Mouse (Mus musculus) gastrocnemius, postnatal 25 days (tissue): ENCODE results near the gene Fam198b. TPM values are rescaled to one million over a fixed set of nuclear protein-coding genes. Genes with fewer than 3 reads are reported as not detected.
"Not testable (repeated sequence)": the region's sequence is repeated elsewhere in the genome, so short reads cannot be mapped to it uniquely, and the experiment has no call there.

Experiments
- DNase-seq: peaks from one replicate; pipeline ENCODE4 v3.0.0; 2022
- total RNA-seq, 2 experiments: library from RNA; stranded (reverse); gene quantifications; 1 replicate in 1 of 2; 2 replicates in 1 of 2; pipeline ENCODE4 v1.2.3; 2021

Gene Fam198b
- total RNA-seq, 2 experiments from 2014 or later, result 10.2 to 13.3 TPM

DNA sequence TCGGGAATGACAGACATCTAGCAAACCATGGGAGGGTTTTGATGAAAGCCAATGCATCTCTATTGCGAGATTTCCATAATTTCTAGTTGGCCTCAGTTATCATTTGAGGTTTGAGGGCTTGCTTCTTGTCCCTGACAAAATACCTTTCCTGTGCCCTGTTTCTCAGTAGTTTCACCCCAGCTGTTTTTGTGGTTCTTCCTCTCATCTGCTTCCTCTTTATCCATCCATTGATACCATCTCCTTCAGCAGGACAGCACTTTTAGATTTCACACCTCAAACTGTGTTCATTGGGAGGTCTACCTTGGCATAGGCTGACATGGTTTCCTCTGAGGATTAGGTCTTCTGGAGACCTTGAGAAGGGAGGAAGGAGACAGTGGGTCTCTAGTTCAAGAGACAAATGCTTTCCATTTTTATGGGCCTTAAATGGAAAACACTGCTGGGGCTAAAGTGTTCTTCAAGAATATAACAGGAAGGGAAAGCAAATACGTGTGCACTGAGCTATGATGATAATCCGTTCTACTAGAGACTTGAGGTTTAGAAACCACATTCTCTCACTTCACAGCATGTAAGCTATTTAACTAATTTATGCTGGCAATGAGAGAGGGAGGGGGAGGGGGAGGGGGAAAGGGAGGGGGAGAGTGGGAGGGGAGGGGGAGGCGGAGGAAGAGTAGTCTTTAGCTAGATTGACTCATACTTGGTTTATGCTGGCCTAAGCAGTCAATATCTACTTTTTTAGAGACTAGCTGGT, 41.8 kb downstream of the Fam198b start:
- DNase-seq, result no peak

DNA sequence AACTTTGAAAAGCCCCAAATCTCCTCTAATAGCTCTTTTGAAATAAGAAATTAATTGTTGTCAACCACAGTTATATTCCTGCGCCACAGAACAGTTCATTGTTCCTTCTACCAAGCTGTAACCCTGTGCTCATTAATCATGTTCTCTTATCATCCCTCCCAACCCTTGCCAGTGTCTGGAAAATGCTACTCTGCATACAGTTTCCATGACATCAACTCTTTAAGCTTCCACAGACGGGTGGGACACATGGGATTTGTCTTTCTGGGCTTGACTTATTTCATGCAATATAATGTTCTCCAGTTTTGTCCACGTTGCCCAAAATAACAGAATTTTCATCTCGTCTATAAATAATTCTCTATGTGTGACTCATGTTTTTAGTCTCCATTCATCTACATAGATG, 42.7 kb downstream of the Fam198b start:
- DNase-seq, result no peak

DNA sequence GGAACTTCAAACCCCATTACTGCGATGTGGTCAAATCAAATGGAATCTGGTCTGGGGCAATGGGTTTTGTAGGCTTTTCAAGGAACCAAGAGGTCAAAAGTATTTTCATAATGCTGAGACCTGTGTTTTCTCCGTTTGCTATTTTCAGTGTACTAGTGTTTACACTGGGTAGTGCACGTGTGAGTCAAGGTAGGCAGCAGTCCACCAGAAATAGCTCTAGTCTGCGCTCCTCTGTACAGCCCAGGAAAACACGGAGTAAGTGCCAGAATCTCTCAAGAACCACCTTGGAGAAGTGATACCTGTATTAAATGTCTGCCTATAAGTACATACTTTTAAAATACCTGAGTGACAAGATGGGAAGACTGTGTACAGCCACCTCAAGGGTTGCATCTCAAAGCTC, 44.1 kb downstream of the Fam198b start:
- DNase-seq, result no peak

DNA sequence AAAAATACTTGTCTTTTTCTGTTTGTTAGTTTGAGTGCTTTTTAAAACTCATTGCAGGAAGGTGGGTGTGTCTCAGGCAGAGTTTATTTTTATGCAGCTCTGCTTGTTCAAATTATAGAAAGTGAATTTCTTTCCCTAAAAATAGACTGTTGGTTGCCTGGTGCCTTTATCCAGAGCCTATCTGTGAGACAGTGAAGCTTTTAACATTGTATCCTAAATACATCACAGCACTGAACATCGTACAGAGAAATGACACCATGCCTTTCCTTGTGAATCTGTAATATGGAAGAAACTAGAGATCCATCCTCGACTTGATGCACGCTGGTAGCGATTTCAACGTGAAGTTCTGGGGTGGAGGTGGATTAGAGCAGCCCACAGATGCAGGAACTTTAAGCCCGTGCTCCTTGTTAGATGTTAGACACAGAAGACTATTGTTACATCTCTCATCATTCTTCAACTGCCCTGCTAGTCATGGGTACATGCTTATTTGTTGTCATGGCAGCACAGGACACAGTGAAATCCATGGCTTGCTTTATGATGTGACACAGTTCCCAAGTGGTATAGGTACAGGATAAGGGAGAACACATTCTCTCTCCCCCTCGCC, 45.9 kb downstream of the Fam198b start:
- no peak for DNase-seq

DNA sequence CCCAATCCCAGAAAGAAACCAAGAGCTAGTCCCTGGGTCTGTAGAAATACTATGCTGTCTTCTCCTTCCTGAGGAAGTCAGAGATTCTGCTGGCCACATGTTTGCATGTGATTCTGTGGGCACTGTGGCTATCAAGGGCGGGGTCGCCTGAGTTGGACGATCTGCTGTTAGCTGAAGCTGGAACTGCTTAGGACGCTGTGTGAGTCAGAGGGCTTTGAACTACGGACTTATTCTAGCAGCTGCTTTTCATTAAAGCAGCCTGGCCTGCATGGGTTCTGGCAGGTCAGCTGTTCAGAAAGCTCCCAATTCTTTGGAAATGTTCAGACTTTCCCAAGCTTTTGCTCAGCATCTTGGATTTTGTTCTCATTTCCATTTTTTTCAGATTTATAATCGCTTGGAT, 51.9 kb downstream of the Fam198b start:
- DNase-seq, result peak; percentile 75

DNA sequence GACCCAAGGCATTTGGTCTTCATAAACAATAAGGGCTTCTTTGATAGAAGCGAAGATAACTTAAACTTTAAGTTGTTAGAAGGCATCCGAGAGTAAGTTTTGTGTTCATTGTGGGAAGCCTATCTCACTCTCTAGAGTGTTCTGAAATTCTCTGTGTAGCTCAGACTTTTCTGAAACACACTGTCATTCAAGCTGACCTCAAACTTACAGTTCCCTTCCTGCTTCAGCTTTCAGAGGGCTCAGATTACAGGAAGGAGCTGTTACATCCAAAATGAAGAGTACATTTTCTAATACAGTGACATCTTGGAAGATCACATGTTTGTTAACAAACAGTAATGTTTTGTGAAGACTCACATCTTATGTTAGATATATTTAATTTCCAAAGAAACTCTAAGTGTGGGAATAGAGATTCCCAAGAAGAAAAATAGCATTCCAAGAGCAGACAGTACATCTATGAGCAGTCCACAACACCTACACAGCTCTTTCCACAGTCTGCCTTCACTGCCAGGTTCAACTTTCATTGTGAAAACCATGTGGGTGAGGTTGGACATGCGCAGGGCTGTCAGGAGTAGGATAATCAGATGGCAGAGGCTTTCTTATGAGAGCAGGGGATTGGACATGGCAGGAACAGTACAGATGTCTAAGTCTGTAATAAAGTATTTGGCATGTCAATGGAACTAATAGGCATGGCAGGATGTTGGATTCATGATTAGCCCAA, 52.6 kb downstream of the Fam198b start:
- no peak for DNase-seq

DNA sequence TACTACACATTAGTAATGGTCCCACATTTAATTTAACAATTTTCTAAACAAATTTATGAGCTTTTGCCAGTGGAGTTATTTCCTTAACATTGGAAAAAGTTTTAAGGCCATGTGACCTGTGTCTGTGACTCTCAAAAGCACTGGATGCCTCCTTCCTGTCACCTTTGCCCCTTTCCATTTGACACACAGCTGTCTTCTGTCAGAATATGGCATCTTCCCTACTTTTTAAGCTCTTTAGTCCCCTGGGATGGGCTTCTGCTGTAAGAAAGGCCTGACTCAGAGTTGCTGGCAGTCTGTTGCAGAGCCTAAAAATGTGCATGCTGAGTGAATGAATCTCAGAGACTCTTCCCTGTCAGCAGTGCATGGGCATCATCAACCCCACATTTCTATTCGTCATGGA, 63.4 kb downstream of the Fam198b start:
- DNase-seq, result peak; percentile 51

DNA sequence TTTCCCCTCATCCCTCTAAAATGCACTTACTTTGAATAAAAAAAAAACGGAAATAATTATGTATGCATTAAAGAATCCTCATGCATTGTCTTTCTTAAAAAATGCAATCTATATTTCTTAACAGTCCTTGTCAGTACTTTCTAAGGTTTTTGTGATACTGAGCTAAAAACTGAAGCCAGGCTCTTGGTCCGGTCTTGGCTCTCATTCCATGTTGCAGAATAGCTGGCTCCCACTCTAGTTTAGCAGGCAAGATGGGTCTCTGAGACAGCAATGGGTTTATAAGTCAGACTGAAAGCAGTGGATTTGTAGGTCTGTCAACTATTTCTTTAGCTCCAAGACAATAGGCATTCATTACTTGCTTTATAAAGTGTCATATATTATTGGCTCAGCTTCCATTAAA, 63.8 kb downstream of the Fam198b start:
- DNase-seq, result no peak

DNA sequence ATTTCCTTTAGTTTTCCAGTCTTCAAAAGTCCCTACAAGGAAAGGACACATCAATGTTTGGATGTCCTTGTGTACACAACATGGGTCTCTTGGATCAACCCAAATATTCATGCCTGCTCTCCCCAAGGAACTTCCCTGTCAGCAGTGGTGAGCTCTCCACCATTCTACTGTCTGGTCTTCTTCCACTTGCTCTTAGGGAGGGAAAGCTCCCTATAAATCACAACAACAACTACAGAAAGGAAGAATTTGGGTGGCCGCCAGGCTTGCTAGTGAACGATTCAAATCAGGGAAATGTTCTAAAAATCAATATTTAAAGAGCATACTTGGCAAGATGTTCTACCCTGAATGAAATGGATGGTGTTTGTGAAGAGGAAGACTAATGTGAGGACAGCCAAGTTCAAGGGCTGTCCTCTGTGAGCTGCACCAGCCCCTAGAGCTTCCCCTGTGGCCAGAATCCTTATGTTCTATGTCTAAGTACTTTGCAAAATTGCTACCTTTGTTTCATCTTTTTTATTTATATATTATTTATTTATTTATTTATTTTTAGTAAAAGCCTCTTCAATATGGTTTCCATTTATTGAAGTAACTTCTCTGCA, 68.9 kb downstream of the Fam198b start:
- DNase-seq, result no peak

DNA sequence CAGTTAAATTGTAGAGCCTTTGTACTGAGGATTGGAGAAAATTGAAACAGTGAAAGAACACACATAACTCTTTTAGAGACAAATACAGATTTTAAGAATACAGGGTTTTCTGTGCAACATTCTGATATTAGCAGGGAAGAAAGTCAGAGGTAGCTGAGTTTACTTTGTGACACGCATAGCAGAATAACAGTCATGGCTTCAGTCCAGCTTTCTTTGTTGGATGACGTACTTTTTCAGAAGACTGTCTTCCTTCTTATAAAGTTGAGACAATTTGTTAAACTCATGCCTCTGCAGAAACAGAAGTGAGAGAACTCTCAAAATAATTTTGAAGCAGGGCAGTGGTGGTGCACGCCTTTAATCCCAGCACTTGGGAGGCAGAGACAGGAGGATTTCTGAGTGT, 70.9 kb downstream of the Fam198b start:
- no peak for DNase-seq

DNA sequence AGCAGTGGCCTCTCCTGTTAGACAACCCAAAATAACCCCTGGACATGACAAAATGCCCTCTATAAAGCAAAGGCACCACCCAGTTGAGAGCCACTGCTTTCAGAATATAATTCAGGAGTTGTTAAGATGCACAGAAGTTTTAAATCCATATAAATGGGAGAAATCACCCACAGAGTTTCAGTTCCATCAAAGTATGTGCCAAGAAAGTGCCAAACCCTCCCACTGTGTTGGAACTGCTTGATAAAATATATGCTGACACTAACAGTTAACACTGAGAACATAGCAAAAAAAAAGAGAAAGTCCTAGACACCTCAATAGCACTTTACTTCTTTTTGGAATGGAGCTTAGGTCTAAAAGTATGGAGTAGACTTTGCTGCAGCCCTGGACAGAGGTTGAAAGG, 72.5 kb downstream of the Fam198b start:
- no peak for DNase-seq

DNA sequence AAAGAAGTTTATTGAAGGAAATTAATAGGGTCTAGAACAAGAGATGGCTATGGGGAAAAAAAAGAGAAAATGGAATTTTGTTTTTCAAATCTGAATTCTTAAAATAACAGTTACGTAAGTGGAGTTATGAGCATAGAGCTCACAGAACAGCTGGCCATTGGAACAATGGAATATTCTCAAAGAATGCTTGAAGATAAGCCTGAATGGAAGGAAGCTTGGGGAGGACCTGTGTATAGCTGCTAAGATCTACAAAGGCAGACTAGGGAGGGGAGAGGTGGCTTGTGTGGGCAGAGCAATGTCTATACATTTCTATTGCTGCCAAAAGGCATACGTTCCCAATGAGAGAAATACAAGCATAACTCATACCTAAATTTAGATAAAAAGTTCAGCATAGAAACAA, 73.4 kb downstream of the Fam198b start:
- no peak for DNase-seq

DNA sequence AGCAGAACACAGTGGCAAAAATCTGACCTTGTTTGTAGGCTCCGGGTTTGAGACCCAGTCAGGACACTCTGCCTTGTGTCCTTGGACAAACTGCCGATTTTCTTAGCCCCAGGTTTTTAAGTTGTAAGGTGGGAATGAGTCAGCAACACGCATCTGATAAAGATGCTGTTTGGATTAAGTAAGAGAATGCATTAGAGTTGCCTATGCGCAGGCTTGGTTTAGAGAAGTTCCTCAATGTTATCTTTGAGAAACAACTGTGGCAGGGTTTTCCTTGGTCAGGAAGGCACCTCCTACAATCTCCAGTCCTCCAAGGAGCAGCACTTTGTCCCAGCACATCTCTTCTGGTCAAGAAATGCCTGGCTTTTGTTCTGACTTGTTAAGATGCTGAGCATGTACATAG, 82.4 kb downstream of the Fam198b start:
- no peak for DNase-seq

DNA sequence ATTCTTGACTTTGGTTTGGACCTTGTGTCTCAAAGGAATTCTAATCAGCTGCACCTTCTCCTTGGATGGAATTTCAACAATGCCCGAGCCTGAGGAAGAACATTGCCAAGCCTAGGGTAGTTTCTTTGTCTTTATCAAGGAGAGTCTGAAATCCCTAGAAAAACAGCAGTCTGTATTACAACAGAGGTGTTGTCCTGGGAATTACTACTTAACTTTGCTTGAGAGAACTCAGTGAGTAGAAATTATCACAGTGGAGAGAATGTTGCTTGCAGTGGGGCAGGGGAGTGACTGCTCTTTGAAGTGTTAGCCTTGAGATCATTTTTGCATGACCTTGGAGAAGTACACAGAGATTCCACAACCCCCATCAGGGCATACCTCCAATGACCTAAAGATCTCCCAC, 83.0 kb downstream of the Fam198b start:
- no peak for DNase-seq

DNA sequence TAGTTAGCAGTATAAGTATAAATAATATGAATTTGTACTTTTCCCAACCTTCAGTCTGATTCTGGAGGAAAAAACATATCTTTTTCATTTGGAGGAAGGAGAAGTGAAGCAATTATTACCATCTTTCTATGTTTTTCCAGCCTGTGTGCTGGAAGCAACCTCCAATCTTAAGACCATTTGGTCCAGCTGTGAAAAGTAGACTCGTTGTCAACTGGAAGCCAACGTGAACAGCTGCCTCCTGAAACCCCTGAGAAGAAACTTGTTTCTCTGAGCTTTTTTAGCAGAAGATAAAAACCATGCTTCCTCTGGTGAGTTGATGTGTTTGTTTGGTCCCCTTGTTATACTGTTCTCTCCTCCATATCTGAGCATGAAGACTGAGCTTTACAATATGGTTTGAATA, 84.1 kb downstream of the Fam198b start:
- DNase-seq, result no peak

DNA sequence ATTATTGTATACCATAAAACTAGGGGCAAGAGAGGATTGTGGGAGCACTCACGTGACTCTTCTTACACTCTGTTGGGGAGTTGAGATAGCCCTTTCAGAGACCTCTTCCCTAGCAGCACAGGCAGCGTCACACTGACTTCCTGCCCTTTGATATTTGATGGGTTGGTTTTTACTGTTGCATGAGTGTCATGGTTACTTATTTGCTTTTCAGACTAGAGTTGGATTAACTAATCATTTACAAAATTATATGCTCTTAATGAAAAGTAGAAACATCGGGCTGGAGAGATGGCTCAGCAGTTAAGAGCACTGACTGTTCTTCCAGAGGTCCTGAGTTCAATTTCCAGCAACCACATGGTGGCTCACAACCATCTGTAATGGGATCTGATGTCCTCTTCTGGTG, 85.2 kb downstream of the Fam198b start:
- not testable (repeated sequence) for DNase-seq

DNA sequence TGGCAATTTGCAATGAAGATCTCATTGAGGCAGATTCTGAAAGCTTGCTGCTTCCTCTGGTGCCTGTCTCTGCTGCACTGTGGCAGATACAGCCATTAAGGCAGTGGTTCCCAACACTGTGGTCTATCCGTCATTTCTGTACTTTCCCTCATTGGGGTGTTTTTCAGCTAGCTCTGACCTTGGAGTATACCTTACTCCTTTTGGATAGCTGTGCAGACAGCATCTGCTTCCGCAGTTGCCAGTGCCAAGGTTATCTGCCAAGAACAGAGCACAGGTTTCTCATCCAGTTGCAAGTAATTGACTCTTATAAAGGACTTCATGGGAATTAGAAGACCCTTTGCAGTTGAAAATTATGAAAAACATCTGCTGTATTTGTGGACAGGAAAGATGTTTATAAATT, 85.7 kb downstream of the Fam198b start:
- DNase-seq, result peak; percentile 27

DNA sequence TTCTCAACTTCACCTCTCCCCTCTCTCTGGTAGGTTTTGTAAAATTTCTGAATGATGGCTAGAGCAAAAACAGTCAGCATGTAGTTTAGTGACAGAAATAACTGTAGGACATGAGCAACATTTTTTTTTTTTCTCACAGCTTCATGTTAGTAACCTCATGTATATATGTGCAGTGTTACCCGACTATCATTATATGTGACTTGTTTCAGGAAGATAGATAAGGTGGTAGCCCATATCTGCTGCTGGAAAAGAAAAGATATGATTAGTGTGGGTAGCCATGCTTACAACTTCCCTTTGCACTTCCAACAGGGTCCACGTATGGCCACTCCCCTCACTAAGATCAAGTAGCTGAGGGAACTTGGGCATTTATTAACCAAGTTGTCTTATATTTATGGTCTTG, 86.2 kb downstream of the Fam198b start:
- DNase-seq, result no peak

DNA sequence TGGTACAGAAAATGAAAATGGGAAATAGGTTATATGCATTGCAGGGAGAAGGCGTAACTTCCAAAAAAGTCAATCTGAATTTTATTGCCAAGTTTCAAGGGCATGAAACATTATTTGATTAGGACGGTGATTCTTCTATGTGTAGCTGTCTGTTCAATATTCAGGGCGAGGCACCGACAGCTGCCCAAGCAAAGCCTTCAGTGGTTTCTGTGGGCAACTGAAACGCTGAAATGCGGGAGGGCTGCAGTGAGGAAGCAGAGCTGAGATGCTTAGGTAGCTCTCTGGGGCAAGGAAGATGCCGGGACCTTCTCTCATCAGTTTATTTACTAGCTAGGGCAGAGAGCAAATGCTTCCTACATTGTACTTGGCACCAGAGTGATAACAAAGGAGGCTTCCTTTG, 87.2 kb downstream of the Fam198b start:
- no peak for DNase-seq

DNA sequence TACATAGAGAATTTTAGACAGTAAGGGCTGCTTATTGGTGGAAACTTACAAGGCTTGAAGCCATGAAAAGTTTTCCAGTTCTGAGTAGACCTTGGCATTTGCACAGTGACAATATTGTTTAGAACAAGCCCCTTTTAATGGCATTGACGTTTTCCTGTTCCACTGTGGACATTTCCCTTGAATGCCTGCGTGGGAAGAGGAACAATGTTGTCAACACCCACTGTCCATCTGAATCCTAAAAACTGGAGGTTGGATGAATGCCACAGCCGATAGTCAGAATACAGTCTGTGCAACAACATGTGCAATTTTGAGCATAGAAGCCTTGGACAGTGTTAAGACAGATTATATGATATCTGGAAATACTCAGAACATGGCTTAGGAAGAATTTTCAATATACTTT, 92.5 kb downstream of the Fam198b start:
- DNase-seq, result no peak

DNA sequence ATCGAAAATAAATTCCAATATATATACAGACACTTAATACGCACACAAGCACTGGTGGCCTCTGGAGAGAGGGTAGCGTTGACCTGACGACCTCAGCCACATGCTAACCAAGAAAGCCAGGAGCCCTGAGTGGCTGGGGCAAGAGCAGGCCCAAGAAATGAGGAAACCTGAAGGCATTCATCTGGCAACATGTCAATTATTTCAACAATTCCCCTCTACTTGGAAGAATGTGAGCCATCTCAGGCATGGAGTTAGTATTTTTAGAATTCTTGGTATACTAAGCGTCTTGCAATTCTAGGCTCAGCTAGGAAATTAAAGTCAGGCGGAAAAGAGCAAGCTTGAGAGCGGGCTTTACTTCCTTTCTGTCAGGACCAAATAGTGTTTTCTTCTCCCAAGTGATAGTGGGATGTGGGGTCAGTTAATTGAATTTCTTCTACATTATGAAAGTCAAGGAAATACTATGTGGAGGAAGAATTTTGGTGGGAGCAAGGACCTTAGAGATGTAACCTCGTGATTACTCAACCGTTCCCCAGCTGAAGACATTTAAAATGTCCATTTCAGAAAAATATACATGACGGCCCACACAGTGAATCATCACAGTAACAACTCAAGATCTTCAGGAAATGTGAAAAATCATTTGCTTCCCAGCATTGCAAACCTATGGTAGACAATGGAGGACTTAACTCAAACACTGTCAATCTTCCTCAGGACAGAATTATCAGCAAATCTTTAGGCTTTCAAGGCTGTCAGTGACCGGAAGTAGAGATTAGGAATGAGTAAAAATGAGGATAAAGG, 93.5 kb downstream of the Fam198b start:
- DNase-seq, result no peak

DNA sequence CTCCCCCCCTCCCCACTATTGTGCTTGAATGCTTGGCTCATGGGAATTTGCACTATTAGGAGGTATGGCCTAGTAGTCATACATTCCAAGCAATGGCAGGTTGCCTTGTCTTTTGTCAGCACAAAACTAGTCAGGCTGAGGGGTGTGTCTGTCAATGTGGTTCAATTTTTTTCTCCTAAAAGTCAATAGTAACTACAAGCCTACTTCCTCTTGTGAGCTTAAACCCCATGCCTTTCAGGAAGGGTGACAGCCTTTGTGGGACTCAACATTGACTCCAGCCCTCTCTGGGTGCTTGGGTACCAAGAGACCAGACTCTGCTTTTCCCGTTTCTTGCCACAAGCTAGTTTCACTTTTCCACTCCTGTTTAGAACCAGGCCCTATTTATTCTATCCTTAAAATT, 96.4 kb downstream of the Fam198b start:
- DNase-seq, result no peak
